Mouse (Mus musculus) hindlimb bud, embryonic 11.5 days (tissue): ENCODE measurements around the gene Ccdc47.
A peak's percentile ranks its signal among the peaks of the same experiment; 100 is the strongest.

Source experiments
- DNase-seq: peaks from one replicate; pipeline ENCODE4 v3.0.0-alpha.2; 2012; ENCODE audit warnings: low read depth, low spot score; ENCODE audit errors: extremely low spot score

Gene Ccdc47

GRCm38 (mm10) chr11:106162237-106162636 lies 53.9 kb downstream of the Ccdc47 start:
- DNase-seq = no peak

GRCm38 (mm10) chr11:106160841-106161721 lies 55.1 kb downstream of the Ccdc47 start, which contains the start of the genes Gm10840 and Limd2:
Gene Gm10840, plus strand, starts transcription at chr11:106160850.
Gene Limd2, minus strand, starts transcription at chr11:106160860.
- DNase-seq = peak; percentile 37

GRCm38 (mm10) chr11:106159921-106160840 lies 56.0 kb downstream of the Ccdc47 start:
- peak; percentile 37 for DNase-seq

- peak; percentile 35 for DNase-seq
Observed at GRCm38 (mm10) chr11:106159216-106159920, 56.8 kb downstream of the Ccdc47 start.

GRCm38 (mm10) chr11:106158930-106159215 lies 57.3 kb downstream of the Ccdc47 start:
- DNase-seq = no peak

GRCm38 (mm10) chr11:106158081-106158929 lies 57.8 kb downstream of the Ccdc47 start:
- DNase-seq = no peak

- DNase-seq = no peak
Observed at GRCm38 (mm10) chr11:106157154-106157553, 59.0 kb downstream of the Ccdc47 start.

- no peak for DNase-seq
Observed at GRCm38 (mm10) chr11:106156257-106156656, 59.9 kb downstream of the Ccdc47 start.

- no peak for DNase-seq
Observed at GRCm38 (mm10) chr11:106155761-106156160, 60.4 kb downstream of the Ccdc47 start.

GRCm38 (mm10) chr11:106154770-106155169 lies 61.4 kb downstream of the Ccdc47 start:
- DNase-seq = no peak

- DNase-seq = no peak
Observed at GRCm38 (mm10) chr11:106154091-106154490, 62.1 kb downstream of the Ccdc47 start.

GRCm38 (mm10) chr11:106152132-106152531 lies 64.0 kb downstream of the Ccdc47 start:
- DNase-seq = no peak

GRCm38 (mm10) chr11:106151219-106151618 lies 64.9 kb downstream of the Ccdc47 start:
- DNase-seq = no peak
